Mouse (Mus musculus) forebrain, embryonic 15.5 days (tissue): ENCODE measurements around the gene Acss3. TPM values are rescaled to one million over a fixed set of nuclear protein-coding genes. Genes with fewer than 3 reads are reported as not detected.

Experiments used
- ATAC-seq: fragments of 200-750 bp; cut with Nextera tagmentation; replicated peaks from 2 replicates; pipeline ENCODE4 v1.8.0; 2017; ENCODE audit warnings: mild to moderate bottlenecking, moderate TSS enrichment, moderate library complexity
- H3K27ac ChIP-seq: fragments of 300-500 bp; sonication (generic); replicated peaks from 2 replicates; pipeline ENCODE4 v1.5.1; 2015; ENCODE audit warnings: mild to moderate bottlenecking, inconsistent platforms
- H3K27me3 ChIP-seq: fragments of 300-500 bp; sonication (generic); 2 replicates; pipeline ENCODE4 v1.6.1; 2015; ENCODE audit warnings: inconsistent platforms
- H3K36me3 ChIP-seq: fragments of 300-500 bp; sonication (generic); 2 replicates; pipeline ENCODE4 v1.6.1; 2015; ENCODE audit warnings: mild to moderate bottlenecking, inconsistent platforms
- H3K4me1 ChIP-seq: fragments of 300-500 bp; sonication (generic); 2 replicates; pipeline ENCODE4 v1.6.1; 2015; ENCODE audit warnings: inconsistent platforms
- H3K4me2 ChIP-seq: fragments of 300-500 bp; sonication (generic); replicated peaks from 2 replicates; pipeline ENCODE4 v1.6.1; 2015; ENCODE audit warnings: mild to moderate bottlenecking, inconsistent platforms
- H3K4me3 ChIP-seq: fragments of 300-500 bp; sonication (generic); 2 replicates; pipeline ENCODE4 v1.5.1; 2015; ENCODE audit warnings: mild to moderate bottlenecking, inconsistent platforms
- H3K9ac ChIP-seq: fragments of 300-500 bp; sonication (generic); replicated peaks from 2 replicates; pipeline ENCODE4 v1.6.1; 2015; ENCODE audit warnings: mild to moderate bottlenecking, inconsistent platforms
- H3K9me3 ChIP-seq: fragments of 300-500 bp; sonication (generic); 2 replicates; pipeline ENCODE4 v1.6.1; 2016; ENCODE audit warnings: inconsistent platforms
- WGBS: fragments of 180-500 bp; shearing (Covaris S2); methylation state at CpG from one replicate; pipeline ENCODE4 v1.1.7; 2015; ENCODE audit warnings: mixed read lengths; 5-methylcytosine and 5-hydroxymethylcytosine counted together
- polyA plus RNA-seq: library from polyadenylated mRNA; unstranded; fragments of >200 nt; fragmentation: Nextera tagmentation; extraction: Ambion mirVana; gene quantifications from 2 replicates; pipeline ENCODE4 v1.2.1, GENCODE M21; 2015

Gene Acss3
- polyA plus RNA-seq, 1 experiment from 2014 or later, result 0.67 TPM

DNA sequence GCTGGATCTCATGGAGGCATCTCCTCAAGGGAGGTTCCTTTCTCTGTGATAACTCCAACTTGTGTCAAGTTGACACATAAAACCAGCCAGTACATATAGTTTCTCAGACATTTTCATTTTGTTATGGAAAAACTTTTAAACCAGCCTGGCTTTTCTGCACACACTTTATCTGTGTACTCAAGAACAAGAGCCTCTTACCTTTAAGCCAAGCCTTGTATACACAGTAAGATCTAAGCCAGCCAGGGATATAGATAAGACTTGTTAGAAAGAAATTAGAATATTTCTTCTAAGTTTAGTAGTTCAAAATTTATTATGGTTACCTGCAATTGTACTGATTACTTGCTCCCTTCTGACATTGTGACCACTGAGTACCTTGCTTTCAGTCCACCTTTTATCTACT lies 209.2 kb downstream of the Acss3 start:
- Histone ChIP-seq H3K9ac (no peak overlapping the region), H3K4me2 (no peak overlapping the region), H3K4me1 (0 out of 2 replicates have a peak, but pooled peaks cover 5% of the 10 kb centered on the region), H3K4me3 (no peak overlapping the region), H3K27me3 (no peaks in the 10 kb centered on the region), H3K27ac (no peak overlapping the region), H3K36me3 (peaks cover 5% of the 10 kb centered on the region), H3K9me3 (no peaks in the 10 kb centered on the region)
- no peak for ATAC-seq

- Histone ChIP-seq H3K27me3 (no peaks in the 10 kb centered on the region), H3K9me3 (no peaks in the 10 kb centered on the region), H3K27ac (no peak overlapping the region), H3K4me2 (no peak overlapping the region), H3K4me3 (no peak overlapping the region), H3K9ac (no peak overlapping the region), H3K36me3 (peaks cover 5% of the 10 kb centered on the region), H3K4me1 (0 out of 2 replicates have a peak, but pooled peaks cover 5% of the 10 kb centered on the region)
- peak; percentile 55; the same call in 1 of the 2 replicates for ATAC-seq
- WGBS, result 32% methylated on average over 2 of the region's 2 CpGs
Measured at GRCm38 (mm10) chr10:106913032-106913431, 210.4 kb downstream of the Acss3 start.

GRCm38 (mm10) chr10:106910108-106910507 lies 213.4 kb downstream of the Acss3 start:
- Histone ChIP-seq H3K4me1 (0 out of 2 replicates have a peak, but pooled peaks cover 5% of the 10 kb centered on the region), H3K9ac (no peak overlapping the region), H3K27ac (no peak overlapping the region), H3K4me2 (no peak overlapping the region), H3K27me3 (no peaks in the 10 kb centered on the region), H3K36me3 (peaks cover 5% of the 10 kb centered on the region), H3K9me3 (no peaks in the 10 kb centered on the region), H3K4me3 (no peak overlapping the region)
- WGBS, result 14% methylated on average over 3 of the region's 3 CpGs
- ATAC-seq, result peak; percentile 16; the same call in 1 of the 2 replicates

DNA sequence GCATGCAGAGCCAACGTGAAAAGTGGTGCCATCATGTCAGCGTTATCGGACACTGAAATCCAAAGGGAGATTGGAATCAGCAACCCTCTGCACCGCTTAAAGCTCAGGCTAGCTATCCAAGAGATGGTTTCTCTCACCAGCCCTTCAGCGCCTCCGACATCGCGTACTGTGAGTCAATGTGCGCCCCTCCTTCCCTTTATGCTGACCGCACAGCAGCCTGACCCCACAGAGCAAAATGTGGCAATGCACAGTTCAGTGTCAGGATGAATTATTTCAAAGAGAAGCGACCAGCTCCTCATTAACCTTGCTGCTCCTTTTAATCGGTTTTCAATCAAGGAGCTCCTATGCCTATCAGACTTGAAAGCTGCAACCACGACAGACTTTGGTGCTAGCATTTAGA lies 227.1 kb downstream of the Acss3 start:
- no peak overlapping the region for H3K27ac ChIP-seq
- 0 out of 2 replicates have a peak, but pooled peaks have one; percentile 41 for ATAC-seq
- no peak overlapping the region for H3K4me3 ChIP-seq
- 50% methylated on average over 13 of the region's 13 CpGs for WGBS
- peaks cover 3% of the 10 kb centered on the region; the same call in 1 of the 2 replicates for H3K36me3 ChIP-seq
- no peak overlapping the region for H3K9ac ChIP-seq
- H3K9me3 ChIP-seq, result no peaks in the 10 kb centered on the region
- no peaks in the 10 kb centered on the region for H3K4me1 ChIP-seq
- H3K4me2 ChIP-seq, result no peak overlapping the region
- no peaks in the 10 kb centered on the region for H3K27me3 ChIP-seq

Other genes with a start within 250 kb of the Acss3 start
- gene Lin7a, start 148.0 kb upstream of the Acss3 start, polyA plus RNA-seq, result 12.7 and 16.8 TPM in 2 replicates